Comparison of ENCODE assay signal across 8 mouse cellular contexts in genomic region chr12:5213339-5214104, GRCm38 (mm10).
DNase-seq lines count a peak whose midpoint lies in the region; ATAC-seq and TF ChIP-seq lines count a peak whose summit lies in the region.

No protein-coding gene starts in this region.

- no peak overlapping the region for H3K4me3 ChIP-seq in thymus, adult 2 months (ENCODE audit: control insufficient read depth, insufficient read depth, low read length)
- no peak overlapping the region for H3K4me3 ChIP-seq in heart, embryonic 13.5 days
- no peak overlapping the region for H3K4me3 ChIP-seq in kidney, embryonic 16.5 days (ENCODE audit: low read length)
- no peak overlapping the region for H3K4me3 ChIP-seq in limb, embryonic 15.5 days

- H3K9me3 ChIP-seq in heart, embryonic 13.5 days = no peaks in the 10 kb centered on the region
- no peaks in the 10 kb centered on the region for H3K9me3 ChIP-seq in kidney, embryonic 16.5 days (ENCODE audit: low read length)
- no peaks in the 10 kb centered on the region for H3K9me3 ChIP-seq in limb, embryonic 15.5 days

- 11% methylated on average over 13 of the region's 13 CpGs for WGBS in thymus, adult 2 months
- 23% methylated on average over 13 of the region's 13 CpGs for WGBS in heart, embryonic 13.5 days
- WGBS in kidney, embryonic 16.5 days = 19% methylated on average over 13 of the region's 13 CpGs
- 21% methylated on average over 13 of the region's 13 CpGs for WGBS in limb, embryonic 15.5 days

- ATAC-seq in heart, embryonic 13.5 days (ENCODE audit: extremely low read depth, insufficient number of reproducible peaks, low FRiP score, low TSS enrichment) = no peak
- ATAC-seq in kidney, embryonic 16.5 days (ENCODE audit: low FRiP score, low TSS enrichment) = peak; percentile 80
- peak; percentile 52 for ATAC-seq in limb, embryonic 15.5 days (ENCODE audit: insufficient number of reproducible peaks, low FRiP score, low TSS enrichment, low read depth)

- no peak for TF ChIP-seq CTCF in thymus, adult 2 months (IDR thresholded peaks at IDR 0.05; ENCODE audit: borderline replicate concordance, control insufficient read depth, extremely low read depth, insufficient read depth, low read length, poor library complexity)

- H3K36me3 ChIP-seq in thymus, adult 2 months (ENCODE audit: control insufficient read depth, insufficient read depth, low read length) = no peaks in the 10 kb centered on the region
- no peaks in the 10 kb centered on the region for H3K36me3 ChIP-seq in heart, embryonic 13.5 days
- H3K36me3 ChIP-seq in kidney, embryonic 16.5 days (ENCODE audit: insufficient read depth, low read length) = no peaks in the 10 kb centered on the region
- peaks cover 4% of the 10 kb centered on the region; the same call in 1 of the 2 replicates for H3K36me3 ChIP-seq in limb, embryonic 15.5 days

- peak overlapping the region; percentile 33; the same call in 1 of the 2 replicates for H3K9ac ChIP-seq in heart, embryonic 13.5 days
- H3K9ac ChIP-seq in kidney, embryonic 16.5 days (replicated peaks; ENCODE audit: low read length) = no peak overlapping the region
- H3K9ac ChIP-seq in limb, embryonic 15.5 days = no peak overlapping the region

- no peak for TF ChIP-seq POLR2A in thymus, adult 2 months (IDR thresholded peaks at IDR 0.05; ENCODE audit: control insufficient read depth, extremely low read depth, insufficient read depth, low read length, poor library complexity)

- H3K4me2 ChIP-seq in heart, embryonic 13.5 days = no peak overlapping the region
- no peak overlapping the region for H3K4me2 ChIP-seq in kidney, embryonic 16.5 days (replicated peaks; ENCODE audit: low read depth, low read length)
- H3K4me2 ChIP-seq in limb, embryonic 15.5 days = no peak overlapping the region

- H3K27me3 ChIP-seq in thymus, adult 2 months (ENCODE audit: control insufficient read depth, insufficient read depth, low read length) = no peaks in the 10 kb centered on the region
- H3K27me3 ChIP-seq in heart, embryonic 13.5 days (replicated peaks) = no peaks in the 10 kb centered on the region
- no peaks in the 10 kb centered on the region for H3K27me3 ChIP-seq in kidney, embryonic 16.5 days (ENCODE audit: insufficient read depth, low read length)
- no peaks in the 10 kb centered on the region for H3K27me3 ChIP-seq in limb, embryonic 15.5 days

- H3K27ac ChIP-seq in thymus, adult 2 months (ENCODE audit: control insufficient read depth, insufficient read depth, low read length) = no peak overlapping the region
- peak overlapping the region; percentile 73 for H3K27ac ChIP-seq in heart, embryonic 13.5 days (replicated peaks)
- peak overlapping the region; percentile 78 for H3K27ac ChIP-seq in kidney, embryonic 16.5 days (ENCODE audit: low read length)
- H3K27ac ChIP-seq in limb, embryonic 15.5 days = peak overlapping the region; percentile 72

- DNase-seq in thymus, postnatal 25 days = peak; percentile 2
- no peak for DNase-seq in thymus, adult 2 months
- DNase-seq in fibroblast of lung, adult 2 months (ENCODE audit: low read depth) = peak; percentile 72
- DNase-seq in right cerebral cortex, adult 18-20 months = peak; percentile 71
- no peak for DNase-seq in yolk sac, embryonic 10.5 days (ENCODE audit: low spot score)

- H3K4me1 ChIP-seq in thymus, adult 2 months (replicated peaks; ENCODE audit: control insufficient read depth, insufficient read depth, low read length) = 0 out of 2 replicates have a peak, but pooled peaks cover 3% of the 10 kb centered on the region
- peaks cover 20% of the 10 kb centered on the region for H3K4me1 ChIP-seq in heart, embryonic 13.5 days
- H3K4me1 ChIP-seq in kidney, embryonic 16.5 days (ENCODE audit: insufficient read depth, low read length) = peaks cover 13% of the 10 kb centered on the region
- H3K4me1 ChIP-seq in limb, embryonic 15.5 days = peaks cover 57% of the 10 kb centered on the region

Comparison
In these comparisons a context has a peak if more than half of its experiments do, and no peak if none do; other contexts are left out.
1. DNase-seq: peak in thymus, postnatal 25 days (single experiment), fibroblast of lung, adult 2 months (single experiment) and right cerebral cortex, adult 18-20 months (single experiment); none in thymus, adult 2 months (single experiment) and yolk sac, embryonic 10.5 days (single experiment).